ENCODE assay signal across 1 mouse cellular context in genomic region chr9:44078136-44078797, GRCm38 (mm10).
TF ChIP-seq lines count a peak whose summit lies in the region.

No protein-coding gene starts in this region.

TF ChIP-seq in CH12.LX, 34 proteins besides CTCF, POLR2A, EP300 and RAD21:
- TF ChIP-seq ZMIZ1 (IDR thresholded peaks at IDR 0.05; ENCODE audit: low read depth, low read length) (no peak), MYC (IDR thresholded peaks at IDR 0.05; ENCODE audit: low read depth, low read length) (no peak), ZKSCAN1 (IDR thresholded peaks at IDR 0.05; ENCODE audit: borderline replicate concordance, low read depth, low read length) (peak; percentile 14; the same call in 1 of the 2 replicates), MAFK (IDR thresholded peaks at IDR 0.05; ENCODE audit: insufficient replicate concordance, low read length) (no peak), ELF1 (IDR thresholded peaks at IDR 0.05; ENCODE audit: low read depth, low read length) (no peak), SIN3A (IDR thresholded peaks at IDR 0.05; ENCODE audit: low read length) (no peak)
